Mouse (Mus musculus) neural tube, embryonic 14.5 days (tissue): ENCODE measurements around the gene Clrn3. TPM values are rescaled to one million over a fixed set of nuclear protein-coding genes. Genes with fewer than 3 reads are reported as not detected.

Source experiments
- ATAC-seq: fragments of 200-750 bp; cut with Nextera tagmentation; 2 replicates; pipeline ENCODE4 v1.8.0; 2017; ENCODE audit warnings: low read depth, mild to moderate bottlenecking, moderate TSS enrichment, moderate library complexity
- H3K27ac ChIP-seq: fragments of 300-500 bp; sonication (generic); 2 replicates; pipeline ENCODE4 v1.5.1; 2014; ENCODE audit warnings: low read depth, mild to moderate bottlenecking, control low read depth, low read length, moderate library complexity, mixed read lengths
- H3K27me3 ChIP-seq: fragments of 300-500 bp; sonication (generic); 2 replicates; pipeline ENCODE4 v1.6.1; 2014; ENCODE audit warnings: low read length; ENCODE audit not compliant: control insufficient read depth, insufficient read depth
- H3K36me3 ChIP-seq: fragments of 300-500 bp; sonication (generic); 2 replicates; pipeline ENCODE4 v1.6.1; 2014; ENCODE audit warnings: low read length, mixed read lengths; ENCODE audit not compliant: control insufficient read depth, insufficient read depth
- H3K4me1 ChIP-seq: fragments of 300-500 bp; sonication (generic); 2 replicates; pipeline ENCODE4 v1.6.1; 2014; ENCODE audit warnings: low read length; ENCODE audit not compliant: control insufficient read depth, insufficient read depth
- H3K4me2 ChIP-seq: fragments of 300-500 bp; sonication (generic); 2 replicates; pipeline ENCODE4 v1.6.1; 2014; ENCODE audit warnings: mild to moderate bottlenecking, low read depth, low read length, control low read depth
- H3K4me3 ChIP-seq: fragments of 300-500 bp; sonication (generic); 2 replicates; pipeline ENCODE4 v1.5.1; 2014; ENCODE audit warnings: low read depth, low read length, control low read depth, mixed read lengths
- H3K9ac ChIP-seq: fragments of 300-500 bp; sonication (generic); replicated peaks from 2 replicates; pipeline ENCODE4 v1.6.1; 2014; ENCODE audit warnings: low read depth, mild to moderate bottlenecking, control low read depth, low read length, mixed read lengths
- H3K9me3 ChIP-seq: fragments of 300-500 bp; sonication (generic); 2 replicates; pipeline ENCODE4 v1.6.1; 2016; ENCODE audit warnings: low read length; ENCODE audit not compliant: control insufficient read depth
- WGBS: fragments of 180-500 bp; shearing (Covaris S2); extraction: QIAGEN DNeasy Blood & Tissue Kit; methylation state at CpG from one replicate; pipeline ENCODE4 v1.1.7; 2014; 5-methylcytosine and 5-hydroxymethylcytosine counted together
- polyA plus RNA-seq: library from polyadenylated mRNA; unstranded; fragments of >200 nt; fragmentation: Nextera tagmentation; extraction: Ambion mirVana; gene quantifications from 2 replicates; pipeline ENCODE4 v1.2.1, GENCODE M21; 2014

The Clrn3 gene
- polyA plus RNA-seq, 1 experiment from 2014 or later: not detected

DNA sequence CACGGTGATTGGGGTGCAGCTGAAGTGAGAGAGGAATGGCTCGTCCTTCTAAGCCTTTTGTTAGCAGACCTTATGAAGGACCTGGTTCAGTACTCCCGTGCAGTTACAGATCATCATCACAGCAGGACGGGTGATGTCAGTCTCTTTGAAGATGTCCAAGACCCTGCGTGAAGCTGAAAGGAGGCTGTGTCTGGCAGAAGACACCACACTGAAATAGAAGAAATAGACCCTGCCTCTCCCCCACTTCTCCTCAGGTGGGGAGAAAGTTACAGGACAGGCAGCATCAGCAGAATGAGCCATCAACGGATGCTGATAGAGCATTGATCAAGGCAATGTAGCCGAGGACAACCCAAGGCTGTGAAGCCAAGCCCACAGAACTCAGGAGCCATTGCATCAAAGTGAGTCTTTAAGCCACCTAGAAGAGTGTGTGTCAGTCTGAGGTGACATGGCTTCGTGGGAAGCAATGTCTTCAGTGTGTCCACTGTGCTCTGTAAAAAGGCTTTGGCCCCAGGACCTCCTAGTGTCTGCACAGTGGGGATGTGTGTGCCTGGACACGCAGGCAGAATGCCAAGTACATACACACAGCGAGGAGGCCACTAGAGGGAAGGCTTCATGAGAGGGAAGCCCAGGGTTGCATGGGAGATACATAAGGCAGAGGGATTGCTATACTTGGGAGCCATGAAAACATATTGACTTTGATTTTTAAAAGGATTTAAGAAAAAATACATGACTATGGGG is 41.6 kb downstream of the Clrn3 start:
- no peak overlapping the region for H3K27ac ChIP-seq
- WGBS: 31% methylated on average over 10 of the region's 10 CpGs
- ATAC-seq: peak; percentile 52; the same call in 1 of the 2 replicates
- H3K4me2 ChIP-seq: no peak overlapping the region
- H3K9ac ChIP-seq: no peak overlapping the region
- H3K4me3 ChIP-seq: no peak overlapping the region
- H3K9me3 ChIP-seq: no peaks in the 10 kb centered on the region
- H3K27me3 ChIP-seq: no peaks in the 10 kb centered on the region
- 0 out of 2 replicates have a peak, but pooled peaks cover 5% of the 10 kb centered on the region for H3K4me1 ChIP-seq
- H3K36me3 ChIP-seq: no peaks in the 10 kb centered on the region

DNA sequence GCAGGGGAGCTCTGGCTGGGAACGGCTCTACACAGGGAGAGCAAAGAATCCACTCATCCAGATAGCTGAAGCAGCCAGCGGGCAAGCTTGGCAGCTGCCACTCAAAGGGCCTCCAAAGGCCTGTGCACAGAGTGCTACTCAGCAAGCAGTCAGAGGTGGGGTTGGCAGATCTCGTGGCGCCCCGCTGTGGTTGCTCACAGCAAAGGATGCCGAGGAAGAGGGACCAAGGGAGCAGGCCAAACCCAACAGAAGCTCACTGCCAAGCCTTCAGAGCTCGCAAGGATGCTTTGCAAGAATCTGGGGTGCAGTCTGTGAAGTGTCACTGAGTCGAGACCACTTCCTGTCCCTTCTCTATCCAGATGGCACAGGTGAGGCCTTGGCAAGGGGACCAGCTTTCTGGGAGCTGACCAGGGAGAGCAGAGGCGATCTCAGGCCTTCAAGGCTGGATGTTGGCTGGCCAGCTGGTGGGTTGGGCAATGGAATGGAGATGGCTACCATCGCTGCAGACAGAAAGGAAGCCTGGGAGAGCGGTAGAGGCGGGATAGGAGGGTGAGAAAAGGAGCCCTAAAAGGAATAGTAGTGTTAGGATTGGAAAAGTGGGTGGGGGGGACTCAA is 42.6 kb downstream of the Clrn3 start:
- Histone ChIP-seq H3K27ac (no peak overlapping the region), H3K36me3 (no peaks in the 10 kb centered on the region), H3K27me3 (no peaks in the 10 kb centered on the region), H3K4me3 (no peak overlapping the region), H3K9me3 (no peaks in the 10 kb centered on the region), H3K4me2 (0 out of 2 replicates have a peak overlapping the region, but pooled peaks have one; percentile 3), H3K9ac (no peak overlapping the region), H3K4me1 (0 out of 2 replicates have a peak, but pooled peaks cover 5% of the 10 kb centered on the region)
- WGBS: 10% methylated on average over 12 of the region's 12 CpGs
- peak; percentile 76 for ATAC-seq

DNA sequence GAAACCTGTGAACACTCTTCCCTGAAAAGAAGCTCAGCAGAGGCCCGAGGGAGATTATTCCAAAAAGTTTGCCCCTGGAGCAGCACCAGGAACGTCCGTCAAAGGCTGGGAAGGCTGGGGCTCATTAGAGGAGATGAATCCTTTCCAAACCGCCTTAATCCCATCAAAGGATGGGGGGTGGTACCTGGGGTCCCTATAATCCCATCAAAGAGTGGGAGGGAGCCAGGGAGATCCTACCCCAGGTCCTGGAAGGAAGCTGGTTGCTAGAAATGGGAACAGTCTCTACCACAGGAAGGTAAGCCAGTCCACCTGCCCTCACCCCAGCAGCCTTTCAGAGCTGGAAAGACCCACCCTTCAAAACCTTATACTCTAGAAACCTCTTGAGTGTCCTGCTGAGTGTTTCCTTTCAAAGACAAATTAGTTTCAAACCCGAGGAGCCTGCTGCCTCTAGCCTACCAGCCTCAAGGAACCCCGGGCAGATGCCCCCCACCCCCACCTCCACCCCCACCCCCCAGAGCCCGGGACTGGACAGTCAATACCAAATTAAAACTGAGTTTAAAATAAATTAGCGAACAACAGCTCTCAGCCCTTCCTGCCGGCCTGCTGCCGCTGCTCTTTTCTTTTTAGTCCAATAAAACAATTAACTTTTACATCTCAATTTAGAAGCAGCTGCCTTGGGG is 43.2 kb downstream of the Clrn3 start:
- no peaks in the 10 kb centered on the region for H3K9me3 ChIP-seq
- no peak overlapping the region for H3K9ac ChIP-seq
- 0 out of 2 replicates have a peak overlapping the region, but pooled peaks have one; percentile 3 for H3K4me2 ChIP-seq
- H3K27ac ChIP-seq: no peak overlapping the region
- H3K36me3 ChIP-seq: no peaks in the 10 kb centered on the region
- H3K27me3 ChIP-seq: no peaks in the 10 kb centered on the region
- H3K4me1 ChIP-seq: 0 out of 2 replicates have a peak, but pooled peaks cover 5% of the 10 kb centered on the region
- WGBS: 8% methylated on average over 10 of the region's 10 CpGs
- H3K4me3 ChIP-seq: no peak overlapping the region
- no peak for ATAC-seq

DNA sequence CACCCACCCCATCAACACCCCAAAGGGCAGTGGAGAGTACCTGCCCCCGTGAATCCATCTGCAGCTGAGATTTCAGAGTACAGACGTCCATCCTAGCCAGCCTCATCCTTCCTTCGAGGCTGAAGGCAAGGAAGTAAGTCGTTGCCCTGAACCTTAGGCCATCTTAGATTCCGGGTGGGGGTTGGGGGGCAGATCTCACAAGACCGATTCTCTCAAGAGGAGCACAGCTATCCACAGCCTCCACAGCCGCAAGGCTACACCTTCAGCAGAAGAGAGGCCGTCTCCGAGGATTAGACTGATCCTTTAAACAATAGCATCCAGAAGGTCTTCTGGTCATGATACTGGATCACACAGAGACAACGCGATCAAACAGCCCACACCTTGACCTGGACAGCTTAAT is 44.1 kb downstream of the Clrn3 start:
- Histone ChIP-seq H3K27ac (no peak overlapping the region), H3K9me3 (no peaks in the 10 kb centered on the region), H3K27me3 (no peaks in the 10 kb centered on the region), H3K36me3 (no peaks in the 10 kb centered on the region), H3K4me1 (peaks cover 9% of the 10 kb centered on the region; the same call in 1 of the 2 replicates), H3K4me2 (no peak overlapping the region), H3K4me3 (no peak overlapping the region), H3K9ac (no peak overlapping the region)
- WGBS: 48% methylated on average over 11 of the region's 11 CpGs
- no peak for ATAC-seq

DNA sequence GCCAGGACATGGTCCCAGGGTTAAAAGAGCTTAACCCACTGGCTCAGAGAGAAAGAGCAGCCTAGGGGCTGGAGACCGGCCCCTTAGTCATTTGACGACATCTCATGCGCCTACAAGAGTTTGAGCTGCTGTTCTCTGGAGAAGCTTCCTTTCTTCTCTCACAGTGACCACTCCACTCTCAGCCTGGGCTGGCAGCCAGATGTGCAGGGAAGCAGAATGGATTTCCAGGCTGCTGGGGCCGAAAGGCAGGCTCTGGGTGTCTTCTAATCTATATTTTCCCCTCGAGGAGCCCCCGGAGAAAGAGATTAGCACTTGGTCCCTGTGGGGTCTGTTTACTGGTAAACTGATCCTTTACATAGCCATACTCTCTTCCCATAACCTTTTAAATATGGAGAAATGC is 44.7 kb downstream of the Clrn3 start:
- Histone ChIP-seq H3K27ac (no peak overlapping the region), H3K9ac (no peak overlapping the region), H3K4me1 (peaks cover 9% of the 10 kb centered on the region; the same call in 1 of the 2 replicates), H3K27me3 (no peaks in the 10 kb centered on the region), H3K36me3 (no peaks in the 10 kb centered on the region), H3K9me3 (no peaks in the 10 kb centered on the region), H3K4me2 (no peak overlapping the region), H3K4me3 (no peak overlapping the region)
- ATAC-seq: no peak
- 54% methylated on average over 6 of the region's 6 CpGs for WGBS

DNA sequence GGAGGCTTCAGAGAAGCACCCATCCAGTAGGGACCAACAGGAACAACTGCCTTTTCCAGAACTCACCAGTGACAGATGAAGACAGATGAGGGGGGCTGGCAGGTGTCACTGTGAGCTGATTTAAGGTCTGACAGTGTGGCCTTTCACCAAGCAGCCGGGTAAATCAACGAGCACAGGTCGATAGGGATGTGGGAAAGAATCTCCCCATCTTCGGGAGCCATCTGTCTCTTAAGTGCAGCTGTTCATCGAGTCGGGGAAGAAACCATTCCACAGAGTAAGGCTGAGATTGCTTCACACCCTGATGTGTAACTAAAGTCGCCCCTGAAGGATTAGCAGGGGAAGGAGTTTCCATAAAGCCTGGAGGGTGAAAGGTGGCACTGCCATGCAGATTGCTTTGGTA is 47.3 kb downstream of the Clrn3 start:
- Histone ChIP-seq H3K9me3 (no peaks in the 10 kb centered on the region), H3K4me2 (no peak overlapping the region), H3K9ac (no peak overlapping the region), H3K36me3 (no peaks in the 10 kb centered on the region), H3K4me1 (peaks cover 9% of the 10 kb centered on the region; the same call in 1 of the 2 replicates), H3K27me3 (no peaks in the 10 kb centered on the region), H3K27ac (no peak overlapping the region), H3K4me3 (no peak overlapping the region)
- ATAC-seq: no peak
- WGBS: 39% methylated on average over 7 of the region's 7 CpGs

DNA sequence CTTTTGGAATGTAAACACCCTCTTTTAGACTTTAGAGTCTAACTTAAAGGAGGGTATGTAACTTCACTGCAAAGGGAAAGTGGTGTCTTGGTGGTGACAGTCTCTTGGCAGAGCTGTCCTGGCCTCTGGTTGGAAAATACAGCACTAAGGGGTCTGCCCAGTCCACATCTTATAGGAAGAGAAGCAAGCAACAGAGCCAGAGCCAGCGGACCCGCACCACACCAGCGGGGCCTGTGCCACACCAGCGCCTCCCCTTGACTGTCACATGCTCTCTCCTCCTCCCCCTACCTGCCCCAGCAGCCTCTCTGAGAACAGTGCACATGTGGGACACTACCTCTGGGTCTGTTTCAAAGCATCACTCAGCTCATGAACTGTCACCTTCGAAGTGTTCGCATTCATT is 48.5 kb downstream of the Clrn3 start:
- Histone ChIP-seq H3K4me2 (no peak overlapping the region), H3K36me3 (no peaks in the 10 kb centered on the region), H3K9me3 (no peaks in the 10 kb centered on the region), H3K27ac (no peak overlapping the region), H3K4me3 (no peak overlapping the region), H3K27me3 (no peaks in the 10 kb centered on the region), H3K4me1 (peaks cover 4% of the 10 kb centered on the region; the same call in 1 of the 2 replicates), H3K9ac (no peak overlapping the region)
- ATAC-seq: no peak
- 68% methylated on average over 6 of the region's 6 CpGs for WGBS

DNA sequence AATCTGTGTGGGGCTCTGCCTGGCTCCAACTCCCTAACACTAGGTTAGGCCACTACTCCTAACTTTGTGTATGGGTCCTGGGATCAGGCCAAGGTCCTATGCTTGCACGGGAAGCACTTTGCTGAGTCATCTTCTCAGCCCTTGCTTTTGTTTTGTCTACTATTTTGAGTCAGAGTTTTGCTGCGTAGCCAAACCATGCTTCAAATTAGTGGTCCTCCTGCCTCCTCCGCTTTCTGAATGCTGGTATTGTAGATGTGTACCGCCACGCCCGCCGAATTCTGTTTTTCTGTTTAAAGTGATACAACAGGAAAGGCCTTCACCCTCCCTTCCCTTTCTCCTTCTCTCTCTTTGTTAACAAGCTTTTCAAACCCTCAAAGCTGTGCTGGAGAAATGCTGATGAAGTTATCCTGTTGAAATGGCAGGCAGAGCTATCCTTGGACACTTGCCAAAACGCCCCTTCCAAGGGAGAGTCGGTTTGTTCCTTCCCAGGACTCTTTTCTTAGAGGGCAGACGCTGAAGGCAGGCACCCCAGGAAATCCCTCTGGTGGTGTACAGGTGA is 49.1 kb downstream of the Clrn3 start:
- H3K9me3 ChIP-seq: no peaks in the 10 kb centered on the region
- peaks cover 4% of the 10 kb centered on the region; the same call in 1 of the 2 replicates for H3K4me1 ChIP-seq
- H3K27ac ChIP-seq: no peak overlapping the region
- H3K4me3 ChIP-seq: no peak overlapping the region
- no peak overlapping the region for H3K4me2 ChIP-seq
- H3K36me3 ChIP-seq: no peaks in the 10 kb centered on the region
- peak; percentile 44; the same call in 1 of the 2 replicates for ATAC-seq
- 30% methylated on average over 10 of the region's 10 CpGs for WGBS
- H3K27me3 ChIP-seq: no peaks in the 10 kb centered on the region
- no peak overlapping the region for H3K9ac ChIP-seq
